Mouse (Mus musculus) CD8-positive naive resting alpha-beta T cell, adult 57 days (primary cell): ENCODE data around the gene Scoc. TPM values are rescaled to one million over a fixed set of nuclear protein-coding genes. Genes with fewer than 3 reads are reported as not detected.

Experiments used
- total RNA-seq: library from RNA; stranded (reverse); gene quantifications from one replicate; pipeline ENCODE4 v1.2.4, GENCODE M21; 2023

The Scoc gene
- total RNA-seq: 24.3 TPM

GRCm38 (mm10) chr8:83458222-83458621 lies at the start of gene Scoc:
Gene Scoc, minus strand, starts transcription at chr8:83458391.

GRCm38 (mm10) chr8:83389316-83390005 lies 68.7 kb downstream of the Scoc start, which contains the start of gene Clgn:
Gene Clgn, plus strand, starts transcription at chr8:83389867.

Other genes with a start within 250 kb of the Scoc start
- gene Ucp1, start 168.0 kb downstream of the Scoc start, total RNA-seq: not detected
- 11.5 TPM for gene Elmod2, start 125.9 kb downstream of the Scoc start, total RNA-seq
- gene Mgat4d, start 109.9 kb downstream of the Scoc start, total RNA-seq: not detected
- not detected for gene Clgn, start 68.5 kb downstream of the Scoc start, total RNA-seq
- gene Olfr370, start 77.4 kb upstream of the Scoc start, total RNA-seq: not detected
- gene Ndufb7, start 108.3 kb upstream of the Scoc start, total RNA-seq: 72.2 TPM
- gene Tecr, start 149.6 kb upstream of the Scoc start, total RNA-seq: 253 TPM
- 107 TPM for gene Dnajb1, start 149.8 kb upstream of the Scoc start, total RNA-seq
- 21.5 TPM for gene Gipc1, start 194.3 kb upstream of the Scoc start, total RNA-seq
- 2.8 TPM for gene Ptger1, start 208.3 kb upstream of the Scoc start, total RNA-seq
- gene Pkn1, start 240.8 kb upstream of the Scoc start, total RNA-seq: 297 TPM